Mouse (Mus musculus) midbrain, embryonic 13.5 days (tissue): Measurements from ENCODE around the gene Slc35a5. TPM values are rescaled to one million over a fixed set of nuclear protein-coding genes. Genes with fewer than 3 reads are reported as not detected.

ENCODE experiments used
- ATAC-seq: fragments of 200-750 bp; cut with Nextera tagmentation; 2 replicates; pipeline ENCODE4 v1.8.0; 2017; ENCODE audit warnings: mild to moderate bottlenecking, moderate TSS enrichment, moderate library complexity
- H3K27ac ChIP-seq: fragments of 300-500 bp; sonication (generic); 2 replicates; pipeline ENCODE4 v1.5.1; 2015; ENCODE audit warnings: inconsistent platforms, mild to moderate bottlenecking, moderate library complexity
- H3K27me3 ChIP-seq: fragments of 300-500 bp; sonication (generic); 2 replicates; pipeline ENCODE4 v1.6.1; 2015; ENCODE audit warnings: mild to moderate bottlenecking, inconsistent platforms
- H3K36me3 ChIP-seq: fragments of 300-500 bp; sonication (generic); 2 replicates; pipeline ENCODE4 v1.6.1; 2015; ENCODE audit warnings: mild to moderate bottlenecking, inconsistent platforms
- H3K4me1 ChIP-seq: fragments of 300-500 bp; sonication (generic); replicated peaks from 2 replicates; pipeline ENCODE4 v1.6.1; 2015; ENCODE audit warnings: inconsistent platforms
- H3K4me2 ChIP-seq: fragments of 300-500 bp; sonication (generic); replicated peaks from 2 replicates; pipeline ENCODE4 v1.6.1; 2015; ENCODE audit warnings: moderate library complexity, mild to moderate bottlenecking, inconsistent platforms
- H3K4me3 ChIP-seq: fragments of 300-500 bp; sonication (generic); replicated peaks from 2 replicates; pipeline ENCODE4 v1.5.1; 2015; ENCODE audit warnings: mild to moderate bottlenecking, inconsistent platforms
- H3K9ac ChIP-seq: fragments of 300-500 bp; sonication (generic); replicated peaks from 2 replicates; pipeline ENCODE4 v1.6.1; 2015; ENCODE audit warnings: mild to moderate bottlenecking, inconsistent platforms
- H3K9me3 ChIP-seq: fragments of 300-500 bp; sonication (generic); 2 replicates; pipeline ENCODE4 v1.6.1; 2016; ENCODE audit warnings: mild to moderate bottlenecking, inconsistent platforms
- WGBS: fragments of 180-500 bp; shearing (Covaris S2); methylation state at CpG from one replicate; pipeline ENCODE4 v1.1.7; 2015; 5-methylcytosine and 5-hydroxymethylcytosine counted together
- polyA plus RNA-seq: library from polyadenylated mRNA; unstranded; fragments of >200 nt; fragmentation: Nextera tagmentation; extraction: Ambion mirVana; gene quantifications from 2 replicates; pipeline ENCODE4 v1.2.1, GENCODE M21; 2015

The Slc35a5 gene
- polyA plus RNA-seq, 1 experiment from 2014 or later: 27.5 TPM

- 97% methylated on average over 10 of the region's 10 CpGs for WGBS
Measured at GRCm38 (mm10) chr16:45148488-45149082, 9.9 kb downstream of the Slc35a5 start.

GRCm38 (mm10) chr16:45145119-45145518 lies 13.4 kb downstream of the Slc35a5 start:
- no peak overlapping the region for H3K9ac ChIP-seq

More at GRCm38 (mm10) chr16:45148488-45149082, 9.9 kb downstream of the Slc35a5 start:
- H3K9me3 ChIP-seq: no peaks in the 10 kb centered on the region
- H3K36me3 ChIP-seq: peaks cover 77% of the 10 kb centered on the region
- no peak for ATAC-seq
- H3K9ac ChIP-seq: no peak overlapping the region
- H3K4me3 ChIP-seq: no peak overlapping the region
- H3K4me1 ChIP-seq: no peaks in the 10 kb centered on the region
- no peak overlapping the region for H3K27ac ChIP-seq
- no peaks in the 10 kb centered on the region for H3K27me3 ChIP-seq
- H3K4me2 ChIP-seq: no peak overlapping the region

DNA sequence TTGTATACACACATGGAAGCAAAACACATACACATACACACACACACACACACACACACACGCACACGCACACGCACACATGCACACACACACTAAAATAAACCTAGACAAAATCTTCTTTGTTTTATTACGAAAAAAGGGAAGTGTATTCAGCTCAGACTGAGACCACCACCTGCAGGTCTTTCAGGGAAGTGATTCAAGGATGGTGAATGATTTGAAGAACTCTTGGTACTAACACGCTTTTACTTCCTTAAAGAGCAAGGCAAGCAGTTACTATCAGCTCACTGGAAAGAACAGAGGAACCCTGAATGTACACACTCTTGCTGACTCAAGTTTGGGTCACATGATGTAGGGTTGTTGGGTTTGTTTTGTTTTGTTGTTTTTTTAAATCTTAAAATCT lies 15.9 kb downstream of the Slc35a5 start:
- WGBS: 97% methylated on average over 5 of the region's 5 CpGs
- no peaks in the 10 kb centered on the region for H3K4me1 ChIP-seq
- H3K9me3 ChIP-seq: no peaks in the 10 kb centered on the region
- no peak for ATAC-seq
- H3K36me3 ChIP-seq: peaks cover 76% of the 10 kb centered on the region
- no peak overlapping the region for H3K4me2 ChIP-seq
- H3K9ac ChIP-seq: no peak overlapping the region
- no peaks in the 10 kb centered on the region for H3K27me3 ChIP-seq
- H3K4me3 ChIP-seq: no peak overlapping the region
- H3K27ac ChIP-seq: no peak overlapping the region

More at GRCm38 (mm10) chr16:45145119-45145518, 13.4 kb downstream of the Slc35a5 start:
- ATAC-seq: no peak
- no peaks in the 10 kb centered on the region for H3K27me3 ChIP-seq
- H3K4me2 ChIP-seq: no peak overlapping the region
- H3K27ac ChIP-seq: no peak overlapping the region
- H3K4me1 ChIP-seq: no peaks in the 10 kb centered on the region
- H3K4me3 ChIP-seq: no peak overlapping the region
- peaks cover 79% of the 10 kb centered on the region for H3K36me3 ChIP-seq
- WGBS: 95% methylated on average over 6 of the region's 6 CpGs
- H3K9me3 ChIP-seq: no peaks in the 10 kb centered on the region

- H3K4me3 ChIP-seq: no peak overlapping the region
- peaks cover 69% of the 10 kb centered on the region for H3K36me3 ChIP-seq
- 95% methylated on average over 5 of the region's 5 CpGs for WGBS
- no peak overlapping the region for H3K4me2 ChIP-seq
- H3K9ac ChIP-seq: no peak overlapping the region
- ATAC-seq: no peak
- H3K4me1 ChIP-seq: no peaks in the 10 kb centered on the region
- no peak overlapping the region for H3K27ac ChIP-seq
- no peaks in the 10 kb centered on the region for H3K27me3 ChIP-seq
- no peaks in the 10 kb centered on the region for H3K9me3 ChIP-seq
Measured at GRCm38 (mm10) chr16:45141711-45142110, 16.8 kb downstream of the Slc35a5 start.

GRCm38 (mm10) chr16:45127936-45128710 lies 30.4 kb downstream of the Slc35a5 start:
- Histone ChIP-seq H3K27me3 (no peaks in the 10 kb centered on the region), H3K27ac (no peak overlapping the region), H3K4me2 (no peak overlapping the region), H3K9ac (no peak overlapping the region), H3K36me3 (no peaks in the 10 kb centered on the region), H3K9me3 (no peaks in the 10 kb centered on the region), H3K4me1 (no peaks in the 10 kb centered on the region), H3K4me3 (no peak overlapping the region)
- ATAC-seq: no peak
- 81% methylated on average over 2 of the region's 2 CpGs for WGBS

DNA sequence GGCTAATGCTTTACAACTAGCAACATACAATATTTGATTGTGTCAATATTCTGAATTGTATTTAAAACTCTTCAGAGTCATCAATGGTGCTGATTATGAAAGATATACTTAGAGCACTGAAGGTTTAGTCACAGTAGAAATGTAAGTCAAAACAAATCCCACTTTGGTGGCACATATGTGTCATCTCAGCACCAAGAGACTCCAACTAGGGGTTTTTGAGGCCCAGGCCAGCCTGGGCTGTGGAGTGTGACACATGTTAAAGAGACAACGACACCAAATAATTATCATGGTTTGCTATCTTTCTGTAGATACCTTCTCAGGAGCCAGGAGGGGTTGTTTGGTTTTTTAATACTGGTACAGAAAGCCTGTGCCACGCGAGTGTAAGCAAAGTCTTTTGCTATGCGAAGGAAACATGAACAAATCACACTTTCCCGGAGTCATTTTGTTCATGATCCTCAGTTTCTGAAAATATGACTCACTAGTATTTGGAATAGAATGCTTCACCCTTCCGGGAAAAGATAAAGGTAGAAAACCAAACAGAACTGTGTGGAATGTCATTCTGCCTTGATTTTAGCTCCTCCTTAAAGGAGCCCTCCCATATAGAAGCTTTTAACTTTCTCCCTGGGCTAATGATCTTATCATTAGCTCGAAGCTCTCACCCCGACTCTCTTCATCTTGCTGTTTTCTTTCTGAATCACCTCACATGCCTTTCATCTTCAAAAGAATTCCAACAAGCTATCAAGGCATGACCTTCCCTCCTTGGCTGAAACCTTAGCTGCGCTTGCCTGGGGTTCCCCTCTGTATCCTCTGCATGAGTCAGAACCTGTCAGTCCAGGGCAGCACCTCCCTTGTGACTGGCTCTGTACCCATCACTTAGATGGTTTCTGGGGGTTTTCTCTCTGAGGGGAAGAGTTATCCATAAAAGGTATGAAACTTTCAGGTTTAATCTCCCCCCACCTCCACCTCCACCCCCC lies 34.0 kb downstream of the Slc35a5 start:
- no peaks in the 10 kb centered on the region for H3K27me3 ChIP-seq
- no peaks in the 10 kb centered on the region for H3K4me1 ChIP-seq
- no peak overlapping the region for H3K9ac ChIP-seq
- H3K9me3 ChIP-seq: no peaks in the 10 kb centered on the region
- WGBS: 74% methylated on average over 9 of the region's 9 CpGs
- no peak overlapping the region for H3K27ac ChIP-seq
- H3K36me3 ChIP-seq: no peaks in the 10 kb centered on the region
- no peak overlapping the region for H3K4me3 ChIP-seq
- ATAC-seq: no peak
- H3K4me2 ChIP-seq: no peak overlapping the region

DNA sequence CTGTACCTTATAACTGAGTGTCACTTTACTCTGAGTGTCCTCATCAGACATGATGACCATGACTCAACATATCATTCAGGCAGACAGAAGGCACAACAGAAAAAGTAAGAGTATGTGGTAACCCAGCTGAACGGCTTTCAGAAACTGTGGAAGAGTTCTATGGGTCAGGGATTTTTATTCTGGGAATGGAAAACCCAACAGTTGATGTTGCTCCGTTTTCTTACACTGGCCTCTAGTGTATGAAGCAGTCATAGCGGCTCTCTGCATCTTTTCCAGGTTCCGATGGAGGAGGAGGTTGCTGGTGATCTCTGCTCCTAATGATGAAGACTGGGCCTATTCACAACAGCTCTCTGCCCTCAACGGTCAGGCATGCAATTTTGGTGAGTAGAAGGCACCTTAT lies 35.9 kb downstream of the Slc35a5 start:
- ATAC-seq: no peak
- Histone ChIP-seq H3K9me3 (no peaks in the 10 kb centered on the region), H3K9ac (no peak overlapping the region)

DNA sequence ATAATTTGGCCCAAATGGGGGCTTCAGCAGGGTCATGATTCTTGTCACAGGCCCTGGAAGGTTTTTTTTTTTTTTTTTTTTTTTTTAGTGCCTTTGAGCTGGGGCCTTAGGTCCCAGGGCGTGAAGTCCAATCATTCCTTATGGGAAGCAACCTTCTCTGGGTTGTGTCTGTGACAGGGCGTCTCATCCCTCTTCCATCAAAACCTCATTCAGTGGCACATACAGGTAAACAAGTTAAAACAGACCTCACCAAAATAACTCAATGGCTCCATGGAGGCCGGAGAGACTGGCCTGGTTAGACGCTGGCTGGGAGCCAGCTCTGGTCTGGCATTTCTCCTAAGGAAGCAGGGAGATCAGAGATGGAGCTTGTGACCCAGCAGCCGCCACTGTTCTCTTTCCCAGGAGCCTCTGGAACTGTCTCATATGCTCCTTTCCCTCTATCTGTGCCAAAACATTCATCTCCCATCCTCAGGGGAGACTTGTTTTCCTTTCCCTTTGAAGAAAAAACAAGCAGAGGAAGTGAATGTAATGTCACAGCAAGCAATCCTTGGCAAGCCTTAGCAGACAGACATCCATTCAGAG lies 37.6 kb downstream of the Slc35a5 start:
- Histone ChIP-seq H3K4me3 (no peak overlapping the region), H3K27ac (no peak overlapping the region), H3K9me3 (no peaks in the 10 kb centered on the region), H3K36me3 (no peaks in the 10 kb centered on the region), H3K27me3 (no peaks in the 10 kb centered on the region), H3K4me1 (no peaks in the 10 kb centered on the region), H3K4me2 (no peak overlapping the region), H3K9ac (no peak overlapping the region)
- 88% methylated on average over 5 of the region's 5 CpGs for WGBS
- ATAC-seq: no peak

More for the DNA sequence above, 35.9 kb downstream of the Slc35a5 start:
- no peaks in the 10 kb centered on the region for H3K4me1 ChIP-seq
- H3K4me2 ChIP-seq: no peak overlapping the region
- no peak overlapping the region for H3K4me3 ChIP-seq
- no peak overlapping the region for H3K27ac ChIP-seq
- WGBS: 79% methylated on average over 5 of the region's 5 CpGs
- no peaks in the 10 kb centered on the region for H3K27me3 ChIP-seq
- no peaks in the 10 kb centered on the region for H3K36me3 ChIP-seq

DNA sequence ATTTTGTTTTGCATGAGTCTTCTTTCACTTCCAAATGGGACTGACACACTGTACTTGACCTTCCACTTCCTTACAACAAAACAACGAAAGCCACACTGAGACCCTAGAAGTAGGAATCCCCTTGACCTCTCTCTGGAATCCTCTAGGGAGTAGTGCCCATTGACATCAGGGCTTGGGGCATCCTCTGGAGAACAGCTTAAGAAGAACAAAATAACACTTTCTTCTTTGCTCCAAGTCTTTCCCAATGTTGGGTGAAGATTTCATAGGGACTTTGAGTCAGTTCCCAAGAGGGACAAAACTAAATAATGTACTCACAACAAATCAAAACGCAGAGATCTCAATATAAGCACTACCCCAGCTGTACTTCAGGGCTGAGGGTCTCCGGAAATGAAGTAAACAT lies 39.7 kb downstream of the Slc35a5 start:
- Histone ChIP-seq H3K4me1 (no peaks in the 10 kb centered on the region), H3K4me2 (no peak overlapping the region), H3K27ac (no peak overlapping the region), H3K4me3 (no peak overlapping the region), H3K9ac (no peak overlapping the region), H3K36me3 (no peaks in the 10 kb centered on the region), H3K27me3 (no peaks in the 10 kb centered on the region), H3K9me3 (no peaks in the 10 kb centered on the region)
- no peak for ATAC-seq
- 91% methylated on average over 3 of the region's 3 CpGs for WGBS

DNA sequence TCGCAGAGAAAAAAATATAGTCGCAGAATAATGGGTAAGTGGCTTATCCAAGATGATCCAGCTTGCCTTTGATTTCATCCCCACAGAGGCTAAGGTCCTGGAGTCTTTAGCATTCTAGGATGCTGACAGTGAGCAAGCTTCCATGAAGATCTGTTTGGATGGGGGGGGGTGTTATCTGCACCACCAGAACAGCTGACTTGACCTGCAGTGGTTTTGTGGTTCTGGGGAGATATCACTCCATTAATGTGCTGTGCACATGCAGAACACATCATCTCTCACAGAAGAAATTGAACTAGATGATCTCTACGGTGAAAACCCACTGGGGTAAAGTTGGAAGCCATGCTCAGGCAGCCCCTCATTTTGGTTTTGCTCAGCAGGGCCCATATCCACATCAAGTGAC lies 41.3 kb downstream of the Slc35a5 start:
- WGBS: 94% methylated on average over 3 of the region's 3 CpGs
- no peak for ATAC-seq

DNA sequence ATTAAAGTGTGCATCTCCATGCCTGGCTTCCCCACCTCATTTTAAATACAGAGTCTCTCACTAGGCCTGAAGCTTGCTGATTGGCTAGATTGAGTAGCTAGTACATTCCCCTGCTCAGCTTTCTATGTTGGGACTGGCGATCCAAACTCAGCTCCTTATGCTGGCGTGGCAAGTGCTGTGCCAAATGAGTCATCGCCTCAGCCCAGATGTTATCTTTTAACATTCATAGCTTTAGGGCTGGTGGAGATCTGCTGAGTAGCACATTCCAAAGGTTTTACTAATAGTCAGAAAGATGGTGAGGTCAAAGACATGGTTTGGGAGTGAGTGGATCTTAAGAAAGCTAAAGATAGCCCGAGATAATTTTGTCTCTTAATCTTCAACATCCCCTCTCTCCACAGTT lies 48.0 kb downstream of the Slc35a5 start:
- no peaks in the 10 kb centered on the region for H3K36me3 ChIP-seq
- H3K27me3 ChIP-seq: no peaks in the 10 kb centered on the region
- 79% methylated on average over 4 of the region's 4 CpGs for WGBS

More for the DNA sequence above, 41.3 kb downstream of the Slc35a5 start:
- no peak overlapping the region for H3K27ac ChIP-seq
- no peak overlapping the region for H3K4me2 ChIP-seq
- no peaks in the 10 kb centered on the region for H3K36me3 ChIP-seq
- no peak overlapping the region for H3K4me3 ChIP-seq
- H3K9ac ChIP-seq: no peak overlapping the region
- H3K4me1 ChIP-seq: no peaks in the 10 kb centered on the region
- H3K27me3 ChIP-seq: no peaks in the 10 kb centered on the region
- H3K9me3 ChIP-seq: no peaks in the 10 kb centered on the region

More for the DNA sequence above, 48.0 kb downstream of the Slc35a5 start:
- no peak overlapping the region for H3K4me2 ChIP-seq
- H3K9me3 ChIP-seq: no peaks in the 10 kb centered on the region
- no peak for ATAC-seq
- H3K4me1 ChIP-seq: no peaks in the 10 kb centered on the region
- no peak overlapping the region for H3K27ac ChIP-seq
- H3K4me3 ChIP-seq: no peak overlapping the region
- no peak overlapping the region for H3K9ac ChIP-seq
